Mouse (Mus musculus): ENCODE data around the gene Mrs2.

Mrs2 gene

GRCm38 (mm10) chr13:25027114-25027425 is 6.9 kb upstream of the Mrs2 start:
- no peaks in the 10 kb centered on the region for H3K9me3 ChIP-seq (ENCODE audit: low read length)
- TF ChIP-seq POU5F1 (IDR thresholded peaks at IDR 0.05; ENCODE audit: borderline replicate concordance, low read length) (no peak), CTCF (conservative IDR thresholded peaks at IDR 0.05; ENCODE audit: low read length) (no peak), NANOG (IDR thresholded peaks at IDR 0.05; ENCODE audit: borderline replicate concordance, low read length) (no peak)
- H3K4me3 ChIP-seq (replicated peaks; ENCODE audit: low read length): no peak overlapping the region
- H3K27me3 ChIP-seq (ENCODE audit: insufficient read depth, low read length): peaks cover 5% of the 10 kb centered on the region; the same call in 1 of the 2 replicates
- H3K36me3 ChIP-seq (ENCODE audit: insufficient read depth, low read length): no peaks in the 10 kb centered on the region
- no peaks in the 10 kb centered on the region for H3K4me1 ChIP-seq (replicated peaks; ENCODE audit: low read depth, low read length)

- no peaks in the 10 kb centered on the region for H3K4me1 ChIP-seq (replicated peaks; ENCODE audit: low read depth, low read length)
- no peaks in the 10 kb centered on the region for H3K9me3 ChIP-seq (ENCODE audit: low read length)
- TF ChIP-seq NANOG (IDR thresholded peaks at IDR 0.05; ENCODE audit: borderline replicate concordance, low read length) (no peak), CTCF (conservative IDR thresholded peaks at IDR 0.05; ENCODE audit: low read length) (no peak), POU5F1 (IDR thresholded peaks at IDR 0.05; ENCODE audit: borderline replicate concordance, low read length) (no peak)
- peaks cover 5% of the 10 kb centered on the region; the same call in 1 of the 2 replicates for H3K27me3 ChIP-seq (ENCODE audit: insufficient read depth, low read length)
- H3K4me3 ChIP-seq (replicated peaks; ENCODE audit: low read length): no peak overlapping the region
- no peaks in the 10 kb centered on the region for H3K36me3 ChIP-seq (ENCODE audit: insufficient read depth, low read length)
Measured at GRCm38 (mm10) chr13:25026409-25027113, 6.4 kb upstream of the Mrs2 start.

- Histone ChIP-seq H3K9me3 (ENCODE audit: low read length) (no peaks in the 10 kb centered on the region), H3K36me3 (ENCODE audit: insufficient read depth, low read length) (no peaks in the 10 kb centered on the region), H3K27me3 (ENCODE audit: insufficient read depth, low read length) (peaks cover 10% of the 10 kb centered on the region), H3K4me3 (replicated peaks; ENCODE audit: low read length) (no peak overlapping the region), H3K4me1 (replicated peaks; ENCODE audit: low read depth, low read length) (peaks cover 6% of the 10 kb centered on the region)
- TF ChIP-seq POU5F1 (IDR thresholded peaks at IDR 0.05; ENCODE audit: borderline replicate concordance, low read length): no peak
- TF ChIP-seq NANOG (IDR thresholded peaks at IDR 0.05; ENCODE audit: borderline replicate concordance, low read length): no peak
- TF ChIP-seq CTCF (conservative IDR thresholded peaks at IDR 0.05; ENCODE audit: low read length): peak; percentile 55
Measured at GRCm38 (mm10) chr13:25024655-25025054, 4.5 kb upstream of the Mrs2 start.

- H3K36me3 ChIP-seq (ENCODE audit: insufficient read depth, low read length): 0 out of 2 replicates have a peak, but pooled peaks cover 3% of the 10 kb centered on the region
- H3K27me3 ChIP-seq (ENCODE audit: insufficient read depth, low read length): peaks cover 23% of the 10 kb centered on the region
- peaks cover 13% of the 10 kb centered on the region for H3K4me1 ChIP-seq (replicated peaks; ENCODE audit: low read depth, low read length)
- H3K4me3 ChIP-seq (replicated peaks; ENCODE audit: low read length): no peak overlapping the region
- TF ChIP-seq CTCF (conservative IDR thresholded peaks at IDR 0.05; ENCODE audit: low read length) (no peak), NANOG (IDR thresholded peaks at IDR 0.05; ENCODE audit: borderline replicate concordance, low read length) (no peak), POU5F1 (IDR thresholded peaks at IDR 0.05; ENCODE audit: borderline replicate concordance, low read length) (no peak)
- no peaks in the 10 kb centered on the region for H3K9me3 ChIP-seq (ENCODE audit: low read length)
Measured at GRCm38 (mm10) chr13:25023129-25023528, 3.0 kb upstream of the Mrs2 start.

GRCm38 (mm10) chr13:25022386-25022785 is 2.2 kb upstream of the Mrs2 start:
- peaks cover 10% of the 10 kb centered on the region for H3K36me3 ChIP-seq (ENCODE audit: insufficient read depth, low read length)
- peaks cover 23% of the 10 kb centered on the region for H3K27me3 ChIP-seq (ENCODE audit: insufficient read depth, low read length)
- H3K9me3 ChIP-seq (ENCODE audit: low read length): no peaks in the 10 kb centered on the region
- peaks cover 13% of the 10 kb centered on the region for H3K4me1 ChIP-seq (replicated peaks; ENCODE audit: low read depth, low read length)
- no peak overlapping the region for H3K4me3 ChIP-seq (replicated peaks; ENCODE audit: low read length)
- no peak for TF ChIP-seq NANOG (IDR thresholded peaks at IDR 0.05; ENCODE audit: borderline replicate concordance, low read length)
- no peak for TF ChIP-seq POU5F1 (IDR thresholded peaks at IDR 0.05; ENCODE audit: borderline replicate concordance, low read length)
- no peak for TF ChIP-seq CTCF (conservative IDR thresholded peaks at IDR 0.05; ENCODE audit: low read length)

- TF ChIP-seq NANOG (IDR thresholded peaks at IDR 0.05; ENCODE audit: borderline replicate concordance, low read length) (no peak), CTCF (conservative IDR thresholded peaks at IDR 0.05; ENCODE audit: low read length) (no peak), POU5F1 (IDR thresholded peaks at IDR 0.05; ENCODE audit: borderline replicate concordance, low read length) (no peak)
- no peaks in the 10 kb centered on the region for H3K9me3 ChIP-seq (ENCODE audit: low read length)
- H3K4me1 ChIP-seq (replicated peaks; ENCODE audit: low read depth, low read length): peaks cover 17% of the 10 kb centered on the region
- H3K36me3 ChIP-seq (ENCODE audit: insufficient read depth, low read length): peaks cover 17% of the 10 kb centered on the region
- H3K4me3 ChIP-seq (replicated peaks; ENCODE audit: low read length): peak overlapping the region; percentile 83; the same call in 1 of the 2 replicates
- peaks cover 23% of the 10 kb centered on the region for H3K27me3 ChIP-seq (ENCODE audit: insufficient read depth, low read length)
Measured at GRCm38 (mm10) chr13:25020540-25020892, 337 bp upstream of the Mrs2 start.

- Histone ChIP-seq H3K27me3 (ENCODE audit: insufficient read depth, low read length) (peaks cover 23% of the 10 kb centered on the region), H3K4me1 (replicated peaks; ENCODE audit: low read depth, low read length) (peaks cover 17% of the 10 kb centered on the region), H3K9me3 (ENCODE audit: low read length) (no peaks in the 10 kb centered on the region), H3K36me3 (ENCODE audit: insufficient read depth, low read length) (peaks cover 17% of the 10 kb centered on the region), H3K4me3 (replicated peaks; ENCODE audit: low read length) (no peak overlapping the region)
- TF ChIP-seq POU5F1 (IDR thresholded peaks at IDR 0.05; ENCODE audit: borderline replicate concordance, low read length) (no peak), CTCF (conservative IDR thresholded peaks at IDR 0.05; ENCODE audit: low read length) (no peak), NANOG (IDR thresholded peaks at IDR 0.05; ENCODE audit: borderline replicate concordance, low read length) (no peak)
Measured at GRCm38 (mm10) chr13:25018316-25018715, 1.9 kb downstream of the Mrs2 start.

- Histone ChIP-seq H3K27me3 (ENCODE audit: insufficient read depth, low read length) (no peaks in the 10 kb centered on the region), H3K9me3 (ENCODE audit: low read length) (peaks cover 16% of the 10 kb centered on the region), H3K4me1 (replicated peaks; ENCODE audit: low read depth, low read length) (no peaks in the 10 kb centered on the region), H3K4me3 (replicated peaks; ENCODE audit: low read length) (no peak overlapping the region), H3K36me3 (ENCODE audit: insufficient read depth, low read length) (peaks cover 29% of the 10 kb centered on the region)
- TF ChIP-seq POU5F1 (IDR thresholded peaks at IDR 0.05; ENCODE audit: borderline replicate concordance, low read length): no peak
- no peak for TF ChIP-seq CTCF (conservative IDR thresholded peaks at IDR 0.05; ENCODE audit: low read length)
- no peak for TF ChIP-seq NANOG (IDR thresholded peaks at IDR 0.05; ENCODE audit: borderline replicate concordance, low read length)
Measured at GRCm38 (mm10) chr13:25007115-25007514, 13.1 kb downstream of the Mrs2 start.

- TF ChIP-seq NANOG (IDR thresholded peaks at IDR 0.05; ENCODE audit: borderline replicate concordance, low read length) (no peak), POU5F1 (IDR thresholded peaks at IDR 0.05; ENCODE audit: borderline replicate concordance, low read length) (no peak), CTCF (conservative IDR thresholded peaks at IDR 0.05; ENCODE audit: low read length) (peak; percentile 45)
- H3K27me3 ChIP-seq (ENCODE audit: insufficient read depth, low read length): no peaks in the 10 kb centered on the region
Measured at GRCm38 (mm10) chr13:25002965-25003364, 17.2 kb downstream of the Mrs2 start.

More at GRCm38 (mm10) chr13:25002965-25003364, 17.2 kb downstream of the Mrs2 start:
- Histone ChIP-seq H3K9me3 (ENCODE audit: low read length) (peaks cover 13% of the 10 kb centered on the region), H3K36me3 (ENCODE audit: insufficient read depth, low read length) (peaks cover 64% of the 10 kb centered on the region), H3K4me3 (replicated peaks; ENCODE audit: low read length) (no peak overlapping the region), H3K4me1 (replicated peaks; ENCODE audit: low read depth, low read length) (no peaks in the 10 kb centered on the region)

All from E14TG2a.4 (cell line).